Mouse (Mus musculus) heart, adult 8-10 months (tissue): ENCODE data around the gene Krtap4-2. TPM values are rescaled to one million over a fixed set of nuclear protein-coding genes. Genes with fewer than 3 reads are reported as not detected.
"Not testable (repeated sequence)": the region's sequence is repeated elsewhere in the genome, so short reads cannot be mapped to it uniquely, and the experiment has no call there.

ENCODE experiments used
- DNase-seq: peaks from one replicate; pipeline ENCODE4 v3.0.0; 2022; ENCODE audit warnings: low spot score
- total RNA-seq, 4 experiments: library from RNA; stranded (reverse); gene quantifications; 2 replicates each; pipeline ENCODE4 v1.2.4; 2022

Gene Krtap4-2
- total RNA-seq: not detected

GRCm38 (mm10) chr11:99634653-99635134 lies at the start of gene Krtap4-2:
Gene Krtap4-2 (minus strand): TSS chr11:99635084.
- DNase-seq: no peak

GRCm38 (mm10) chr11:99683481-99683880 lies 48.6 kb upstream of the Krtap4-2 start:
- DNase-seq: no peak

GRCm38 (mm10) chr11:99665860-99666259 lies 31.0 kb upstream of the Krtap4-2 start, which contains the start of gene Krtap4-6:
Gene Krtap4-6 (minus strand): TSS chr11:99665960.
- DNase-seq: no peak

GRCm38 (mm10) chr11:99662802-99663201 lies 27.9 kb upstream of the Krtap4-2 start:
- no peak for DNase-seq

GRCm38 (mm10) chr11:99659256-99659655 lies 24.4 kb upstream of the Krtap4-2 start:
- DNase-seq: no peak

GRCm38 (mm10) chr11:99658467-99659010 lies 23.7 kb upstream of the Krtap4-2 start, which contains the start of gene Gm11563:
Gene Gm11563 (minus strand): TSS chr11:99658960.
- not testable (repeated sequence) for DNase-seq

GRCm38 (mm10) chr11:99657051-99657450 lies 22.2 kb upstream of the Krtap4-2 start:
- no peak for DNase-seq

GRCm38 (mm10) chr11:99650136-99650535 lies 15.3 kb upstream of the Krtap4-2 start, which contains the start of gene Gm11555:
Gene Gm11555 (minus strand): TSS chr11:99650236.
- no peak for DNase-seq

GRCm38 (mm10) chr11:99646444-99646843 lies 11.6 kb upstream of the Krtap4-2 start:
- no peak for DNase-seq

GRCm38 (mm10) chr11:99644351-99644750 lies 9.5 kb upstream of the Krtap4-2 start:
- DNase-seq: no peak

- not testable (repeated sequence) for DNase-seq
Measured at GRCm38 (mm10) chr11:99643635-99644139, 8.8 kb upstream of the Krtap4-2 start, which contains the start of gene Krtap4-7. Gene Krtap4-7 (minus strand): TSS chr11:99644089.

- no peak for DNase-seq
Measured at GRCm38 (mm10) chr11:99640926-99641325, 6.0 kb upstream of the Krtap4-2 start.

- DNase-seq: no peak
Measured at GRCm38 (mm10) chr11:99637086-99637485, 2.2 kb upstream of the Krtap4-2 start.

GRCm38 (mm10) chr11:99633293-99633692 lies 1.6 kb downstream of the Krtap4-2 start:
- DNase-seq: no peak

GRCm38 (mm10) chr11:99630890-99631289 lies 4.0 kb downstream of the Krtap4-2 start:
- DNase-seq: no peak

- DNase-seq: no peak
Measured at GRCm38 (mm10) chr11:99628138-99628537, 6.7 kb downstream of the Krtap4-2 start, which contains the start of gene Krtap4-1. Gene Krtap4-1 (minus strand): TSS chr11:99628238.

- DNase-seq: no peak
Measured at GRCm38 (mm10) chr11:99620335-99620734, 14.5 kb downstream of the Krtap4-2 start, which contains the start of gene Gm11562. Gene Gm11562 (minus strand): TSS chr11:99620435.

- DNase-seq: no peak
Measured at GRCm38 (mm10) chr11:99614796-99615363, 20.0 kb downstream of the Krtap4-2 start, which contains the start of gene Krtap2-4. Gene Krtap2-4 (minus strand): TSS chr11:99614846.

- not testable (repeated sequence) for DNase-seq
Measured at GRCm38 (mm10) chr11:99610089-99610488, 24.8 kb downstream of the Krtap4-2 start, which contains the start of gene Gm11937. Gene Gm11937 (minus strand): TSS chr11:99610189.

GRCm38 (mm10) chr11:99609126-99609525 lies 25.8 kb downstream of the Krtap4-2 start:
- no peak for DNase-seq

- not testable (repeated sequence) for DNase-seq
Measured at GRCm38 (mm10) chr11:99603208-99603607, 31.7 kb downstream of the Krtap4-2 start, which contains the start of gene Gm11938. Gene Gm11938 (minus strand): TSS chr11:99603308.

GRCm38 (mm10) chr11:99597742-99598141 lies 37.1 kb downstream of the Krtap4-2 start, which contains the start of gene Krtap9-3:
Gene Krtap9-3 (minus strand): TSS chr11:99598105.
- not testable (repeated sequence) for DNase-seq
